Mouse (Mus musculus): ENCODE data around the gene Klf7.

DNA sequence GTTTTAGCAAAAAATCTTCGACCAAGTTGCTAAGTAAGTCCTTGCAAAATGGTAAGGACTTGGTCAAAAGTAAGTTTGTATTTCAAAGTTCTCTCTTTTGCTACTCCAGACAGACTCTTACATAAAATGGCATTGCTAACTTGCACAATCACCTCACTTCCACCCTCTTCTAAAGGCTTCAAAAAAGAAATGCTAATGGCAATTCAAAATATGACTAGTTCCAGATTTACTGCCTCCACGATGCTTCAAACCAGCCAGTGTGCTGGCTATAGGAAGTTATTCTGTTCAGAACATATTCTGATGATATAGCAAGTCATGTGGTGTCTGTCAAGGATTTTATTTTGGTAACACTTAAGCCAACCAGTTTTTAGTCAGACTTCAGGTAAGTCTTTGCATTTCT, 41.8 kb downstream of the Klf7 start:
- TF ChIP-seq CTCF (IDR thresholded peaks at IDR 0.05; ENCODE audit: low read depth, low read length): no peak
- TF ChIP-seq EP300 (IDR thresholded peaks at IDR 0.05; ENCODE audit: insufficient read depth, low read depth, low read length): no peak
